Mouse (Mus musculus): ENCODE data around the gene Fig4. TPM values are rescaled to one million over a fixed set of nuclear protein-coding genes. Genes with fewer than 3 reads are reported as not detected.

Fig4 gene
- 31.4 to 34.3 TPM (median 32.6 TPM) in 4 replicates for total RNA-seq (2023)

GRCm38 (mm10) chr10:41302689-41303431 lies at the start of gene Fig4:
Fig4 (minus strand) TSS chr10:41303260.

GRCm38 (mm10) chr10:41303639-41304444 lies 782 bp upstream of the Fig4 start, which contains the start of gene Ak9:
Ak9 (plus strand) TSS chr10:41303980.

Other genes starting within 250 kb of the Fig4 start
- not detected in 4 replicates for gene Gpr6, start 231.0 kb downstream of the Fig4 start, total RNA-seq (2023)
- 0.09 to 0.19 TPM (median 0.09 TPM) in 3 of 4 replicates, not detected in the other for gene Ak9, start 720 bp upstream of the Fig4 start, total RNA-seq (2023)
- 39.8 to 48.2 TPM (median 42.5 TPM) in 4 replicates for gene Zbtb24, start 147.1 kb upstream of the Fig4 start, total RNA-seq (2023)
- gene Mical1, start 173.1 kb upstream of the Fig4 start, total RNA-seq (2023) = 329 to 349 TPM (median 331 TPM) in 4 replicates
- gene Smpd2, start 187.1 kb upstream of the Fig4 start, total RNA-seq (2023) = 18.6 to 25.2 TPM (median 22.7 TPM) in 4 replicates
- gene Ppil6, start 187.2 kb upstream of the Fig4 start, total RNA-seq (2023) = 2.0 to 2.1 TPM in 2 of 4 replicates, not detected in the others
- 288 to 300 TPM (median 291 TPM) in 4 replicates for gene Cd164, start 216.2 kb upstream of the Fig4 start, total RNA-seq (2023)

All from B cell, adult 62 days (primary cell).